Mouse (Mus musculus): ENCODE data around the gene Cd7.
A peak's percentile ranks its signal among the peaks of the same experiment; 100 is the strongest.
"Not testable (repeated sequence)": the region's sequence is repeated elsewhere in the genome, so short reads cannot be mapped to it uniquely, and the experiment has no call there.

Gene Cd7

GRCm38 (mm10) chr11:121047826-121048399 is 8.7 kb upstream of the Cd7 start:
- no peak for DNase-seq (ENCODE audit: low spot score in 2 of 2)

GRCm38 (mm10) chr11:121045286-121045685 is 6.1 kb upstream of the Cd7 start:
- DNase-seq (ENCODE audit: low spot score in 2 of 2) = no peak

- not testable (repeated sequence) for DNase-seq (ENCODE audit: low spot score in 2 of 2)
Measured at GRCm38 (mm10) chr11:121043025-121043424, 3.8 kb upstream of the Cd7 start.

- no peak for DNase-seq (ENCODE audit: low spot score in 2 of 2)
Measured at GRCm38 (mm10) chr11:121042480-121042879, 3.3 kb upstream of the Cd7 start.

- no peak for DNase-seq (ENCODE audit: low spot score in 2 of 2)
Measured at GRCm38 (mm10) chr11:121041636-121042035, 2.4 kb upstream of the Cd7 start.

- DNase-seq (ENCODE audit: low spot score in 2 of 2) = peak; percentile 76 to 78
Measured at GRCm38 (mm10) chr11:121041212-121041611, 2.0 kb upstream of the Cd7 start.

GRCm38 (mm10) chr11:121038366-121039240 is 615 bp downstream of the Cd7 start:
- no peak for DNase-seq (ENCODE audit: low spot score in 2 of 2)

- no peak for DNase-seq (ENCODE audit: low spot score in 2 of 2)
Measured at GRCm38 (mm10) chr11:121033118-121033517, 6.1 kb downstream of the Cd7 start.

GRCm38 (mm10) chr11:121027259-121027658 is 12.0 kb downstream of the Cd7 start:
- DNase-seq (ENCODE audit: low spot score in 2 of 2) = peak in 1 of 2 experiments; percentile 36

GRCm38 (mm10) chr11:121024163-121024562 is 15.1 kb downstream of the Cd7 start:
- no peak for DNase-seq (ENCODE audit: low spot score in 2 of 2)

- peak; percentile 71 to 80 for DNase-seq (ENCODE audit: low spot score in 2 of 2)
Measured at GRCm38 (mm10) chr11:121019501-121019900, 19.7 kb downstream of the Cd7 start.

- DNase-seq (ENCODE audit: low spot score in 2 of 2) = peak; percentile 57 to 62
Measured at GRCm38 (mm10) chr11:121017703-121018102, 21.5 kb downstream of the Cd7 start.

GRCm38 (mm10) chr11:121015472-121015871 is 23.7 kb downstream of the Cd7 start:
- no peak for DNase-seq (ENCODE audit: low spot score in 2 of 2)

- no peak for DNase-seq (ENCODE audit: low spot score in 2 of 2)
Measured at GRCm38 (mm10) chr11:121014896-121015300, 24.3 kb downstream of the Cd7 start.

GRCm38 (mm10) chr11:121013656-121014055 is 25.6 kb downstream of the Cd7 start:
- DNase-seq (ENCODE audit: low spot score in 2 of 2) = no peak

- no peak for DNase-seq (ENCODE audit: low spot score in 2 of 2)
Measured at GRCm38 (mm10) chr11:121010044-121010755, 29.0 kb downstream of the Cd7 start.

- DNase-seq (ENCODE audit: low spot score in 2 of 2) = no peak
Measured at GRCm38 (mm10) chr11:121006184-121006583, 33.0 kb downstream of the Cd7 start.

- DNase-seq (ENCODE audit: low spot score in 2 of 2) = no peak
Measured at GRCm38 (mm10) chr11:121004281-121004680, 34.9 kb downstream of the Cd7 start.

GRCm38 (mm10) chr11:121001966-121002365 is 37.3 kb downstream of the Cd7 start:
- DNase-seq (ENCODE audit: low spot score in 2 of 2) = no peak

- DNase-seq (ENCODE audit: low spot score in 2 of 2) = no peak
Measured at GRCm38 (mm10) chr11:120994741-120995140, 44.5 kb downstream of the Cd7 start.

- no peak for DNase-seq (ENCODE audit: low spot score in 2 of 2)
Measured at GRCm38 (mm10) chr11:120993586-120993985, 45.6 kb downstream of the Cd7 start.

GRCm38 (mm10) chr11:120993080-120993479 is 46.1 kb downstream of the Cd7 start:
- DNase-seq (ENCODE audit: low spot score in 2 of 2) = no peak

- DNase-seq (ENCODE audit: low spot score in 2 of 2) = no peak
Measured at GRCm38 (mm10) chr11:120991791-120992190, 47.4 kb downstream of the Cd7 start.
